In genomic region chr12:69208520-69208919, GRCm38 (mm10) we compare ENCODE assay signal across 19 mouse cellular contexts. TPM values are rescaled to one million over a fixed set of nuclear protein-coding genes. Genes with fewer than 3 reads are reported as not detected.
DNase-seq lines count a peak whose midpoint lies in the region; ATAC-seq and TF ChIP-seq lines count a peak whose summit lies in the region.
"Had no signal": no experiment of that assay in that cellular context is flagged by ENCODE, and none has a peak within 500 bp of the region (broad histone marks: within the 10 kb centered on the region; RNA-seq: fewer than 3 reads in every experiment).

No protein-coding gene starts in this region.

- H3K9ac ChIP-seq in heart, postnatal 0 days (replicated peaks; ENCODE audit: low read depth, low read length): no peak overlapping the region
- no peak overlapping the region for H3K9ac ChIP-seq in lung, embryonic 14.5 days
- H3K9ac ChIP-seq in CH12.LX (ENCODE audit: insufficient read depth, low read depth): no peak overlapping the region
- H3K9ac ChIP-seq: limb, embryonic 12.5 days; midbrain, embryonic 12.5 days; stomach, embryonic 15.5 days had no signal

- H3K4me1 ChIP-seq in heart, postnatal 0 days (ENCODE audit: control insufficient read depth, insufficient read depth): no peaks in the 10 kb centered on the region
- H3K4me1 ChIP-seq in lung, embryonic 14.5 days (ENCODE audit: insufficient read depth): no peaks in the 10 kb centered on the region
- H3K4me1 ChIP-seq in CH12.LX (ENCODE audit: control insufficient read depth in 1 of 2, insufficient read depth in 2 of 2): peaks cover 2 to 39% of the 10 kb centered on the region in 2 experiments; a peak in 3 of 4 replicates
- H3K4me1 ChIP-seq: limb, embryonic 12.5 days; midbrain, embryonic 12.5 days; stomach, embryonic 15.5 days had no signal

- no peaks in the 10 kb centered on the region for H3K79me2 ChIP-seq in CH12.LX (replicated peaks; ENCODE audit: control insufficient read depth, extremely low read depth, insufficient read depth, poor library complexity, severe bottlenecking)

- TF ChIP-seq POLR2A in CH12.LX (IDR thresholded peaks at IDR 0.05; ENCODE audit: low read depth, low read length): no peak

- no peaks in the 10 kb centered on the region for H3K27me3 ChIP-seq in heart, postnatal 0 days (ENCODE audit: control insufficient read depth, insufficient read depth, low read length)
- no peaks in the 10 kb centered on the region for H3K27me3 ChIP-seq in lung, embryonic 14.5 days (ENCODE audit: insufficient read depth, low read length)
- no peaks in the 10 kb centered on the region for H3K27me3 ChIP-seq in CH12.LX (replicated peaks)
- H3K27me3 ChIP-seq: limb, embryonic 12.5 days; midbrain, embryonic 12.5 days; stomach, embryonic 15.5 days had no signal

- 88% methylated on average over 2 of the region's 2 CpGs for WGBS in heart, postnatal 0 days
- WGBS in lung, embryonic 14.5 days: 87% methylated on average over 2 of the region's 2 CpGs

- H3K4me3 ChIP-seq in heart, postnatal 0 days (ENCODE audit: low read depth, low read length): no peak overlapping the region
- no peak overlapping the region for H3K4me3 ChIP-seq in lung, embryonic 14.5 days (ENCODE audit: low read depth, low read length)
- no peak overlapping the region for H3K4me3 ChIP-seq in CH12.LX (replicated peaks in 1 of 3; ENCODE audit: low read depth in 2 of 3, low read length in 2 of 3, poor library complexity in 1 of 3)
- H3K4me3 ChIP-seq: limb, embryonic 12.5 days; midbrain, embryonic 12.5 days; stomach, embryonic 15.5 days had no signal

- ATAC-seq in heart, postnatal 0 days (ENCODE audit: insufficient read depth, low read depth): no peak
- no peak for ATAC-seq in lung, embryonic 14.5 days (ENCODE audit: insufficient read depth)
- no peak for ATAC-seq in cerebellum, adult (ENCODE audit: insufficient number of reproducible peaks, low FRiP score, low TSS enrichment)
- ATAC-seq: hindbrain, embryonic 16.5 days had no signal

- in situ Hi-C loops in CH12.LX (cut with MboI; ENCODE audit: low pct_ligation_motif_present, low pct_unique_long_range_greater_than_20kb, low sequenced_read_pairs): loop anchor here (25.0 kb wide), 2 partner anchors 379 to 479 kb away; partner anchors contain the start of genes Sos2 and Vcpkmt

- no peaks in the 10 kb centered on the region for H3K9me3 ChIP-seq in heart, postnatal 0 days (replicated peaks; ENCODE audit: control insufficient read depth, low read length)
- no peaks in the 10 kb centered on the region for H3K9me3 ChIP-seq in lung, embryonic 14.5 days (ENCODE audit: low read depth, low read length)
- H3K9me3 ChIP-seq in CH12.LX (replicated peaks; ENCODE audit: low read length): no peaks in the 10 kb centered on the region
- H3K9me3 ChIP-seq: limb, embryonic 12.5 days; midbrain, embryonic 12.5 days; stomach, embryonic 15.5 days had no signal

- dilution Hi-C loops in CH12.LX (cut with MboI; ENCODE audit: extremely low pct_ligation_motif_present, extremely low pct_unique_long_range_greater_than_20kb, low sequenced_read_pairs): no loop called here

- peak; percentile 18; the same call in 1 of the 2 replicates for TF ChIP-seq CTCF in heart, postnatal 0 days (IDR thresholded peaks at IDR 0.05; ENCODE audit: low read depth)
- peak; percentile 24; the same call in 1 of the 2 replicates for TF ChIP-seq CTCF in lung, embryonic 14.5 days (IDR thresholded peaks at IDR 0.05; ENCODE audit: low read depth)
- peak in 1 of 2 experiments; percentile 52; a peak in 2 of 4 replicates for TF ChIP-seq CTCF in CH12.LX (conservative IDR thresholded peaks at IDR 0.05 in 1 of 2, IDR thresholded peaks at IDR 0.05 in 1 of 2; ENCODE audit: low read depth in 2 of 2, low read length in 2 of 2)

- peak; percentile 17 for TF ChIP-seq RAD21 in CH12.LX (IDR thresholded peaks at IDR 0.05; ENCODE audit: low read depth, low read length)

- TF ChIP-seq EP300 in heart, postnatal 0 days (IDR thresholded peaks at IDR 0.05; ENCODE audit: low read depth): no peak
- no peak for TF ChIP-seq EP300 in CH12.LX (IDR thresholded peaks at IDR 0.05; ENCODE audit: low read length)

- no peak overlapping the region for H3K4me2 ChIP-seq in heart, postnatal 0 days (ENCODE audit: low read depth, low read length)
- H3K4me2 ChIP-seq in lung, embryonic 14.5 days: no peak overlapping the region
- H3K4me2 ChIP-seq in CH12.LX (ENCODE audit: insufficient read depth, low read depth, poor library complexity, severe bottlenecking): no peak overlapping the region
- H3K4me2 ChIP-seq: heart, embryonic 11.5 days; limb, embryonic 12.5 days; midbrain, embryonic 12.5 days; stomach, embryonic 15.5 days had no signal

- no peak for DNase-seq in heart, postnatal 0 days (ENCODE audit: low spot score)
- no peak for DNase-seq in heart, adult 11 months
- DNase-seq in lung, embryonic 14.5 days: no peak
- no peak for DNase-seq in lung, postnatal 14 days
- DNase-seq in CH12.LX (ENCODE audit: extremely low read depth) (no peak), R1 (ENCODE audit: low read depth, low spot score) (peak; percentile 59)
- DNase-seq in right cerebral cortex, postnatal 36 days (ENCODE audit: low spot score in 2 of 2): no peak
- DNase-seq: adrenal gland, adult 2 months; cerebellum, postnatal 10 days; gastrocnemius, postnatal 36 days; heart, postnatal 36 days; thymus, postnatal 36 days had no signal

- H3K36me3 ChIP-seq in heart, postnatal 0 days (replicated peaks; ENCODE audit: control insufficient read depth, insufficient read depth, low read length): 0 out of 2 replicates have a peak, but pooled peaks cover 12% of the 10 kb centered on the region
- peaks cover 73% of the 10 kb centered on the region for H3K36me3 ChIP-seq in lung, embryonic 14.5 days (ENCODE audit: insufficient read depth)
- H3K36me3 ChIP-seq in CH12.LX (replicated peaks in 1 of 2; ENCODE audit: control insufficient read depth in 1 of 2, insufficient read depth in 1 of 2, low read length in 1 of 2): peaks cover 26 to 65% of the 10 kb centered on the region in 2 experiments

- no peak overlapping the region for H3K27ac ChIP-seq in heart, postnatal 0 days (ENCODE audit: low read depth)
- H3K27ac ChIP-seq in lung, embryonic 14.5 days (ENCODE audit: low read depth): no peak overlapping the region
- H3K27ac ChIP-seq in CH12.LX (ENCODE audit: insufficient read depth, low read depth): no peak overlapping the region
- H3K27ac ChIP-seq: limb, embryonic 12.5 days; macrophage; midbrain, embryonic 12.5 days; stomach, embryonic 15.5 days had no signal

TF ChIP-seq in CH12.LX, 34 proteins besides CTCF, POLR2A, EP300 and RAD21:
- TF ChIP-seq MYC (IDR thresholded peaks at IDR 0.05; ENCODE audit: low read depth, low read length) (0 out of 2 replicates have a peak, but pooled peaks have one; percentile 40), E2F4 (IDR thresholded peaks at IDR 0.05; ENCODE audit: insufficient replicate concordance, low read depth, low read length) (no peak)

RNA-seq across cellular contexts. Expression of gene Gm49384, which starts 4.5 kb away (rescaled TPM):
- 0.46 and 7.1 TPM in 2 replicates for total RNA-seq in heart, postnatal 0 days (2014; rRNA removed; ENCODE audit: low replicate concordance)
- polyA plus RNA-seq in heart, postnatal 0 days (2015; fragmentation: Nextera tagmentation; extraction: Ambion mirVana): 5.5 and 6.1 TPM in 2 replicates
- polyA plus RNA-seq in lung, embryonic 14.5 days (2014; fragmentation: Nextera tagmentation; extraction: Ambion mirVana): 28.1 and 28.7 TPM in 2 replicates
- total RNA-seq in CH12.LX (2012; rRNA removed): 23.4 and 24.9 TPM in 2 replicates
- 54.9 and 63.9 TPM in 2 replicates for total RNA-seq in CH12.LX (2014; rRNA removed)
- 28.3 and 34.4 TPM in 2 replicates for polyA plus RNA-seq in CH12.LX (2012; ENCODE audit: insufficient read length, low read depth)
- polyA plus RNA-seq: adrenal gland, adult 2 months had no signal

RNA-seq across cellular contexts. Expression of gene Dnaaf2, which starts 10.3 kb away (rescaled TPM):
- 1.8 and 3.7 TPM in 2 replicates for total RNA-seq in heart, postnatal 0 days (2014; rRNA removed; ENCODE audit: low replicate concordance)
- 3.8 and 4.8 TPM in 2 replicates for polyA plus RNA-seq in heart, postnatal 0 days (2015; fragmentation: Nextera tagmentation; extraction: Ambion mirVana)
- polyA plus RNA-seq in lung, embryonic 14.5 days (2014; fragmentation: Nextera tagmentation; extraction: Ambion mirVana): 9.3 and 11.3 TPM in 2 replicates
- total RNA-seq in CH12.LX (2012; rRNA removed) (8.4 and 9.7 TPM in 2 replicates), CH12.LX (2014; rRNA removed) (26.6 and 28.6 TPM in 2 replicates)
- polyA plus RNA-seq in CH12.LX (2012; ENCODE audit: insufficient read length, low read depth): 3.7 and 6.9 TPM in 2 replicates

RNA-seq across cellular contexts. Expression of gene Gm49383, which starts 11.6 kb away (rescaled TPM):
- total RNA-seq in heart, postnatal 0 days (2014; rRNA removed; ENCODE audit: low replicate concordance): 6.3 and 13.1 TPM in 2 replicates
- polyA plus RNA-seq in heart, postnatal 0 days (2015; fragmentation: Nextera tagmentation; extraction: Ambion mirVana): 7.9 and 8.6 TPM in 2 replicates
- 31.4 and 31.6 TPM in 2 replicates for polyA plus RNA-seq in lung, embryonic 14.5 days (2014; fragmentation: Nextera tagmentation; extraction: Ambion mirVana)
- 21.3 and 23.6 TPM in 2 replicates for total RNA-seq in CH12.LX (2012; rRNA removed)
- 45.9 and 52.1 TPM in 2 replicates for total RNA-seq in CH12.LX (2014; rRNA removed)
- polyA plus RNA-seq in CH12.LX (2012; ENCODE audit: insufficient read length, low read depth): 16.0 and 19.1 TPM in 2 replicates

RNA-seq across cellular contexts. Expression of gene Pole2, which starts 19.5 kb away (rescaled TPM):
- total RNA-seq in heart, postnatal 0 days (2014; rRNA removed; ENCODE audit: low replicate concordance): 0.88 and 2.2 TPM in 2 replicates
- polyA plus RNA-seq in heart, postnatal 0 days (2015; fragmentation: Nextera tagmentation; extraction: Ambion mirVana): 5.0 and 5.2 TPM in 2 replicates
- polyA plus RNA-seq in lung, embryonic 14.5 days (2014; fragmentation: Nextera tagmentation; extraction: Ambion mirVana): 39.1 and 41.1 TPM in 2 replicates
- total RNA-seq in CH12.LX (2012; rRNA removed) (32.6 and 38.3 TPM in 2 replicates), CH12.LX (2014; rRNA removed) (143 and 148 TPM in 2 replicates)
- polyA plus RNA-seq in CH12.LX (2012; ENCODE audit: insufficient read length, low read depth): 37.1 and 37.3 TPM in 2 replicates

RNA-seq across cellular contexts. Expression of gene Mgat2, which starts 24.6 kb away (rescaled TPM):
- 43.1 and 55.0 TPM in 2 replicates for total RNA-seq in heart, postnatal 0 days (2014; rRNA removed; ENCODE audit: low replicate concordance)
- 28.2 and 29.9 TPM in 2 replicates for polyA plus RNA-seq in heart, postnatal 0 days (2015; fragmentation: Nextera tagmentation; extraction: Ambion mirVana)
- 61.4 and 62.0 TPM in 2 replicates for polyA plus RNA-seq in lung, embryonic 14.5 days (2014; fragmentation: Nextera tagmentation; extraction: Ambion mirVana)
- total RNA-seq in CH12.LX (2012; rRNA removed) (58.1 and 72.2 TPM in 2 replicates), CH12.LX (2014; rRNA removed) (104 and 106 TPM in 2 replicates)
- polyA plus RNA-seq in CH12.LX (2012; ENCODE audit: insufficient read length, low read depth): 48.7 and 54.2 TPM in 2 replicates
